Mouse (Mus musculus): ENCODE measurements around the gene Rnase4. TPM values are rescaled to one million over a fixed set of nuclear protein-coding genes. Genes with fewer than 3 reads are reported as not detected.

Gene Rnase4
- polyA plus RNA-seq, 1 experiment from 2014 or later, result 26.3 TPM

GRCm38 (mm10) chr14:51103217-51103616 lies 12.3 kb downstream of the Rnase4 start:
- ATAC-seq (replicated peaks; ENCODE audit: insufficient number of reproducible peaks, insufficient read depth, low FRiP score, low read depth), result no peak
- Histone ChIP-seq H3K9me3 (replicated peaks) (no peaks in the 10 kb centered on the region), H3K4me2 (no peak overlapping the region), H3K9ac (no peak overlapping the region), H3K4me3 (no peak overlapping the region), H3K27ac (no peak overlapping the region), H3K36me3 (no peaks in the 10 kb centered on the region), H3K4me1 (replicated peaks) (no peaks in the 10 kb centered on the region), H3K27me3 (no peaks in the 10 kb centered on the region)
- 51% methylated on average over 3 of the region's 3 CpGs for WGBS

- 90% methylated on average over 2 of the region's 2 CpGs for WGBS
- ATAC-seq (replicated peaks; ENCODE audit: insufficient number of reproducible peaks, insufficient read depth, low FRiP score, low read depth), result no peak
Observed at GRCm38 (mm10) chr14:51104366-51104765, 13.5 kb downstream of the Rnase4 start.

GRCm38 (mm10) chr14:51106449-51106967 lies 15.6 kb downstream of the Rnase4 start:
- Histone ChIP-seq H3K27me3 (no peaks in the 10 kb centered on the region), H3K27ac (no peak overlapping the region), H3K9ac (no peak overlapping the region), H3K9me3 (replicated peaks) (no peaks in the 10 kb centered on the region), H3K36me3 (no peaks in the 10 kb centered on the region), H3K4me1 (replicated peaks) (no peaks in the 10 kb centered on the region), H3K4me2 (no peak overlapping the region), H3K4me3 (no peak overlapping the region)
- ATAC-seq (replicated peaks; ENCODE audit: insufficient number of reproducible peaks, insufficient read depth, low FRiP score, low read depth), result no peak

More at GRCm38 (mm10) chr14:51104366-51104765, 13.5 kb downstream of the Rnase4 start:
- Histone ChIP-seq H3K9me3 (replicated peaks) (no peaks in the 10 kb centered on the region), H3K27me3 (no peaks in the 10 kb centered on the region), H3K36me3 (no peaks in the 10 kb centered on the region), H3K4me1 (replicated peaks) (no peaks in the 10 kb centered on the region), H3K4me2 (no peak overlapping the region), H3K9ac (no peak overlapping the region), H3K27ac (no peak overlapping the region), H3K4me3 (no peak overlapping the region)

- Histone ChIP-seq H3K9ac (no peak overlapping the region), H3K4me3 (no peak overlapping the region), H3K4me2 (no peak overlapping the region), H3K4me1 (replicated peaks) (0 out of 2 replicates have a peak, but pooled peaks cover 5% of the 10 kb centered on the region), H3K27ac (peak overlapping the region; percentile 47), H3K9me3 (replicated peaks) (no peaks in the 10 kb centered on the region), H3K36me3 (no peaks in the 10 kb centered on the region), H3K27me3 (no peaks in the 10 kb centered on the region)
- ATAC-seq (replicated peaks; ENCODE audit: insufficient number of reproducible peaks, insufficient read depth, low FRiP score, low read depth), result peak; percentile 79; the same call in 1 of the 2 replicates
- WGBS, result 35% methylated on average over 3 of the region's 3 CpGs
Observed at GRCm38 (mm10) chr14:51111966-51112365, 21.1 kb downstream of the Rnase4 start.

- no peak overlapping the region for H3K27ac ChIP-seq
- H3K9ac ChIP-seq, result no peak overlapping the region
Observed at GRCm38 (mm10) chr14:51113476-51113875, 22.6 kb downstream of the Rnase4 start.

GRCm38 (mm10) chr14:51113916-51114560 lies 23.2 kb downstream of the Rnase4 start, which contains the start of gene Eddm3b:
Eddm3b (plus strand) TSS chr14:51114426.
- WGBS, result 51% methylated on average over 12 of the region's 12 CpGs
- 0 out of 2 replicates have a peak, but pooled peaks cover 5% of the 10 kb centered on the region for H3K4me1 ChIP-seq (replicated peaks)
- H3K9me3 ChIP-seq (replicated peaks), result no peaks in the 10 kb centered on the region
- no peak within 1 kb of the TSS for H3K4me3 ChIP-seq
- no peaks in the 10 kb centered on the region for H3K36me3 ChIP-seq
- no peaks in the 10 kb centered on the region for H3K27me3 ChIP-seq
- H3K9ac ChIP-seq, result no peak within 1 kb of the TSS
- no peak for ATAC-seq (replicated peaks; ENCODE audit: insufficient number of reproducible peaks, insufficient read depth, low FRiP score, low read depth)
- no peak within 1 kb of the TSS for H3K27ac ChIP-seq
- H3K4me2 ChIP-seq, result no peak within 1 kb of the TSS

More at GRCm38 (mm10) chr14:51113476-51113875, 22.6 kb downstream of the Rnase4 start:
- no peaks in the 10 kb centered on the region for H3K36me3 ChIP-seq
- ATAC-seq (replicated peaks; ENCODE audit: insufficient number of reproducible peaks, insufficient read depth, low FRiP score, low read depth), result no peak
- H3K4me1 ChIP-seq (replicated peaks), result 0 out of 2 replicates have a peak, but pooled peaks cover 5% of the 10 kb centered on the region
- H3K27me3 ChIP-seq, result no peaks in the 10 kb centered on the region
- 41% methylated on average over 9 of the region's 9 CpGs for WGBS
- H3K4me2 ChIP-seq, result no peak overlapping the region
- no peak overlapping the region for H3K4me3 ChIP-seq
- H3K9me3 ChIP-seq (replicated peaks), result no peaks in the 10 kb centered on the region

GRCm38 (mm10) chr14:51125684-51126083 lies 34.8 kb downstream of the Rnase4 start:
- H3K4me1 ChIP-seq (replicated peaks), result 0 out of 2 replicates have a peak, but pooled peaks cover 2% of the 10 kb centered on the region
- H3K36me3 ChIP-seq, result no peaks in the 10 kb centered on the region
- no peak overlapping the region for H3K27ac ChIP-seq
- no peak for ATAC-seq (replicated peaks; ENCODE audit: insufficient number of reproducible peaks, insufficient read depth, low FRiP score, low read depth)
- no peak overlapping the region for H3K9ac ChIP-seq
- H3K27me3 ChIP-seq, result no peaks in the 10 kb centered on the region
- no peak overlapping the region for H3K4me3 ChIP-seq
- H3K9me3 ChIP-seq (replicated peaks), result peaks cover 4% of the 10 kb centered on the region; the same call in 1 of the 2 replicates
- no peak overlapping the region for H3K4me2 ChIP-seq
- whole genome bisulfite sequencing, result 89% methylated on average over 6 of the region's 6 CpGs

- peak; percentile 10; the same call in 1 of the 2 replicates for ATAC-seq (replicated peaks; ENCODE audit: insufficient number of reproducible peaks, insufficient read depth, low FRiP score, low read depth)
- no peaks in the 10 kb centered on the region for H3K27me3 ChIP-seq
- 0 out of 2 replicates have a peak, but pooled peaks cover 2% of the 10 kb centered on the region for H3K4me1 ChIP-seq (replicated peaks)
- no peaks in the 10 kb centered on the region for H3K36me3 ChIP-seq
- peaks cover 4% of the 10 kb centered on the region; the same call in 1 of the 2 replicates for H3K9me3 ChIP-seq (replicated peaks)
- no peak overlapping the region for H3K4me3 ChIP-seq
- 47% methylated on average over 2 of the region's 2 CpGs for WGBS
- no peak overlapping the region for H3K4me2 ChIP-seq
- H3K27ac ChIP-seq, result no peak overlapping the region
- H3K9ac ChIP-seq, result no peak overlapping the region
Observed at GRCm38 (mm10) chr14:51127648-51128258, 36.9 kb downstream of the Rnase4 start.

- no peaks in the 10 kb centered on the region for H3K27me3 ChIP-seq
- H3K27ac ChIP-seq, result no peak overlapping the region
- peaks cover 4% of the 10 kb centered on the region; the same call in 1 of the 2 replicates for H3K9me3 ChIP-seq (replicated peaks)
- ATAC-seq (replicated peaks; ENCODE audit: insufficient number of reproducible peaks, insufficient read depth, low FRiP score, low read depth), result no peak
- H3K4me2 ChIP-seq, result no peak overlapping the region
- 60% methylated on average over 9 of the region's 9 CpGs for WGBS
- no peak overlapping the region for H3K9ac ChIP-seq
- H3K4me3 ChIP-seq, result no peak overlapping the region
- H3K4me1 ChIP-seq (replicated peaks), result 0 out of 2 replicates have a peak, but pooled peaks cover 2% of the 10 kb centered on the region
- no peaks in the 10 kb centered on the region for H3K36me3 ChIP-seq
Observed at GRCm38 (mm10) chr14:51128775-51129623, 38.1 kb downstream of the Rnase4 start.

GRCm38 (mm10) chr14:51129624-51129975 lies 38.7 kb downstream of the Rnase4 start:
- Histone ChIP-seq H3K4me2 (no peak overlapping the region), H3K9me3 (replicated peaks) (peaks cover 4% of the 10 kb centered on the region; the same call in 1 of the 2 replicates), H3K9ac (no peak overlapping the region), H3K36me3 (no peaks in the 10 kb centered on the region), H3K27ac (no peak overlapping the region), H3K4me3 (no peak overlapping the region), H3K27me3 (no peaks in the 10 kb centered on the region), H3K4me1 (replicated peaks) (0 out of 2 replicates have a peak, but pooled peaks cover 2% of the 10 kb centered on the region)
- WGBS, result 55% methylated on average over 4 of the region's 4 CpGs
- no peak for ATAC-seq (replicated peaks; ENCODE audit: insufficient number of reproducible peaks, insufficient read depth, low FRiP score, low read depth)

Measured in heart, embryonic 15.5 days (tissue).